Mouse (Mus musculus): ENCODE measurements around the gene Nphp4. TPM values are rescaled to one million over a fixed set of nuclear protein-coding genes. Genes with fewer than 3 reads are reported as not detected.

The Nphp4 gene
- 3.6 and 4.8 TPM in 2 replicates for polyA plus RNA-seq (2015; fragmentation: Nextera tagmentation; extraction: Ambion mirVana)

GRCm38 (mm10) chr4:152476427-152477023 lies at the start of gene Nphp4:
Nphp4 (plus strand) TSS chr4:152476706.

GRCm38 (mm10) chr4:152477466-152478223 lies 1.1 kb downstream of the Nphp4 start, which contains the start of gene Kcnab2:
Kcnab2 (minus strand) TSS chr4:152477871.

Other genes starting within 250 kb of the Nphp4 start
- 30.5 and 31.0 TPM in 2 replicates for gene Gpr153, start 202.5 kb upstream of the Nphp4 start, polyA plus RNA-seq (2015; fragmentation: Nextera tagmentation; extraction: Ambion mirVana)
- gene Hes3, start 185.0 kb upstream of the Nphp4 start, polyA plus RNA-seq (2015; fragmentation: Nextera tagmentation; extraction: Ambion mirVana) = 0.40 and 0.48 TPM in 2 replicates
- gene Icmt, start 179.5 kb upstream of the Nphp4 start, polyA plus RNA-seq (2015; fragmentation: Nextera tagmentation; extraction: Ambion mirVana) = 15.4 and 21.5 TPM in 2 replicates
- 5.1 and 6.9 TPM in 2 replicates for gene Rnf207, start 157.7 kb upstream of the Nphp4 start, polyA plus RNA-seq (2015; fragmentation: Nextera tagmentation; extraction: Ambion mirVana)
- gene Rpl22, start 151.0 kb upstream of the Nphp4 start, polyA plus RNA-seq (2015; fragmentation: Nextera tagmentation; extraction: Ambion mirVana) = 142 and 171 TPM in 2 replicates
- gene Chd5, start 138.1 kb upstream of the Nphp4 start, polyA plus RNA-seq (2015; fragmentation: Nextera tagmentation; extraction: Ambion mirVana) = 63.4 and 67.5 TPM in 2 replicates
- 37.4 and 37.8 TPM in 2 replicates for gene Kcnab2, start 1.2 kb downstream of the Nphp4 start, polyA plus RNA-seq (2015; fragmentation: Nextera tagmentation; extraction: Ambion mirVana)

Measured in neural tube, postnatal 0 days (tissue).